Mouse (Mus musculus): Measurements from ENCODE around the gene Iapp.
"Not testable (repeated sequence)": the region's sequence is repeated elsewhere in the genome, so short reads cannot be mapped to it uniquely, and the experiment has no call there.

Iapp gene

GRCm38 (mm10) chr6:142298098-142298497 is at the start of gene Iapp:
Iapp (plus strand) TSS chr6:142298423.
- no peak for DNase-seq (ENCODE audit: low read depth, low spot score)

DNA sequence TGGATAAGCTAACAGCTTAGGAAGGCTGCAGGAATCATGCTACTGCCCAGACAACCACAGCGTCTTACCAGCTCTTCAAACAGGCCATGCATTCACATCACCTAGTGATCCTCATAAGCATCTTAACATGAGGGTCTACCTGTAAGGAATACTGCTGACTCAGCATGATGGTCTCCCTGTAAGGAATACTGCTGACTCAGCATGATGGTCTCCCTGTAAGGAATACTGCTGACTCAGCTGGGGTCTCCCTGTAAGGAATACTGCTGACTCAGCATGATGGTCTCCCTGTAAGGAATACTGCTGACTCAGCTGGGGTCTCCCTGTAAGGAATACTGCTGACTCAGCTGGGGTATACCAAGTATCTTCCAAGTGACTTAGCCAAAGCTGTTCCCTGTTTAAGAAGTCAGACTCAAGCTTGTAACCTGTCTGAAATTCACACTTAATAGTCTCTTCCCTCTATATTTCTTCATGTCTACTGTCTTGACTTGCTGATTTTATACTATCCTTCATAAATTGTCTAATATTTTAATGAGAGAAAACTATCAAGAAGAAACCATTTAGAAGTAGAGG is 47.4 kb upstream of the Iapp start:
- not testable (repeated sequence) for DNase-seq (ENCODE audit: low read depth, low spot score)

GRCm38 (mm10) chr6:142275721-142276442 is 22.3 kb upstream of the Iapp start:
- no peak for DNase-seq (ENCODE audit: low read depth, low spot score)

DNA sequence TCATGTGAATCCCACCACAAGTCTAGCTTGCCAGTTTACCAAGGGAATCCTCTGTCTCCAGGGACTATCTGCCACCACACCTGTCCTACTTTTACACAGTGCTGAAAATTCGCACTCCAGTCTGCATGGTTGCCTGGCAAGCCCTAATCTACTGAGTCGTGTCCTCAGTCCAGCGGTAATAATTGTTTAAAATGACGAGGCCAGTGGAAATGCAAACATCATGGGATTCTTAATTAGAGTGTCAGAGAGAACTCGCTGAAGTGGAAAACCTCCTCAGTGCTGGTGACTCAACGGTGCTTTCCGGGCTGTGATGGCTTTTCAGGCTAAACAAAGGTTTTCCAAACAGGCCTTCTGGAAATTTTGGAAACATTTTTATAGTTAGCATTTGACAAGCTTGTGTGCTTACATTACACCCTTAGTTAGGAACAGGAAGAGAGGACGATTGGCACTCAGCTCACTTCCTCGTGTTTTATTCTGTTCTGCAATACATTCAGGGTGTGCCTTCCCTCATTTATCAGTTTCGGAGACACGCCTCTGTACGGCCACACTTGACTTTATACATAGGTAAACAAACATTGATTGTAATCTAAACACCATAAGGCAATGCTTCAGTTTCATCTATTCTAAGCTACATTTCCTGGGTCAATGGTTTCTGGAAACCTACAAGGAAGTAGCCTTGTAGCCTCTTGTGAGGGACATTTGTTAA is 8.7 kb upstream of the Iapp start:
- DNase-seq (ENCODE audit: low read depth, low spot score), result no peak

DNA sequence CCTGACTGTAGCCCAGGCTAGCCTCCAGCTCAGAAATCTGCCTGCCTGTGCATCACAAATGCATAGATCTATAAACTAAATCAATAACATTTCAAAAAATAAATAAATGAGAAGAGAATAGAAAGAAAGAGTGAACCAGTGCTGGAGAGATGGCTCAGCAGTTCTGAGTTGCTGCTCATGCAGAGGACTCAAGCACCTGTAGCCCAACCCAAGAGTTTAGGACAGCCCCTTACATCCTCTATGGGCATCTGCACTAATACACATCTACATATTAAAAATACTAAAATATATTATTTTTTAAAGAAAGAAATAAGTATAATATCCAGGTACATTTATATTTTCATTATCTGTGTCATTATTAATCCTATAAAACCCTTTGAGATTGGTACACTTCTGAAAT is 6.9 kb downstream of the Iapp start:
- no peak for DNase-seq (ENCODE audit: low read depth, low spot score)

GRCm38 (mm10) chr6:142314285-142314684 is 16.1 kb downstream of the Iapp start:
- no peak for DNase-seq (ENCODE audit: low read depth, low spot score)

GRCm38 (mm10) chr6:142317106-142317505 is 18.9 kb downstream of the Iapp start:
- no peak for DNase-seq (ENCODE audit: low read depth, low spot score)

DNA sequence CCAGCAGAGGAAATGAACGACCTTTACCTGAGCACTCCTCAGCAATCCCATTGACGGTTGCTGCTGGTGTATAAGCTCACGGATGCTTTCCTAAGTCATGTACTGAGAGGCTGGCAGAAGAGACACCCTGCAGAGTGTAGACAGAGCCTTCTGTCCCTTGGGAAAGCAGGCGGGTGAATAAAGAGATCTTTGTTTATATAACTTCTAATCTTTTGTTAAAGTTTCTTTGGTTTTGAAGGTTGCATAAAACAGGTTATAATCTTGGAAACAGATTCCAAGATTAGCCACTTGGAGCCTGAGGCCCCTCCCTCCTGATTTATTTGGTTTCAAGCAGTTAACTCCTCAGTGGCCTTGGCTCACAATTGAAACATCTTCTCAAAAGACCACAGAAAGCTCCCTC is 24.7 kb downstream of the Iapp start, which contains the start of gene Slco1a5:
Gene Slco1a5 (minus strand): TSS at position 101 of the 400 bp plus-strand sequence.
- no peak for DNase-seq (ENCODE audit: low read depth, low spot score)

DNA sequence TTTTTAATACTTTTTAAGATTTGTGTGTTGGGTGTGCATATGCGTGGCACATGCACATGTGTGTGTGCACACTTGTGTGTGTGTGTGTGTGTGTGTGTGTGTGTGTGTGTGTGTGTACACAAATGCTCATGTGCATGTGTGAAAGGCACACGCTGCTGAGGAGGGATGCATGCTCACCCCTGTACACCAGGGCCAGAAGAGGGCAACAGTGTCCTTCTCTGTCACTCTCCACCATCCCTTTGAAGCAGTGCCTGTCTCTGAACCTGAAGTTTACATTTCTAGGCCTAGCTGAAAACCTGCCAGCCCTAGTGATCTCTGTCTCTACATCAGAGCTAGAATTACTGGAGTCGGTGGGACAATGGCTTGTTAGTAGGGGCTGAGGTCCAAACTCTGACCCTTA is 28.4 kb downstream of the Iapp start:
- DNase-seq (ENCODE audit: low read depth, low spot score), result no peak

- DNase-seq (ENCODE audit: low read depth, low spot score), result no peak
Measured at GRCm38 (mm10) chr6:142329201-142329600, 31.0 kb downstream of the Iapp start.

GRCm38 (mm10) chr6:142338961-142339360 is 40.7 kb downstream of the Iapp start:
- no peak for DNase-seq (ENCODE audit: low read depth, low spot score)

DNA sequence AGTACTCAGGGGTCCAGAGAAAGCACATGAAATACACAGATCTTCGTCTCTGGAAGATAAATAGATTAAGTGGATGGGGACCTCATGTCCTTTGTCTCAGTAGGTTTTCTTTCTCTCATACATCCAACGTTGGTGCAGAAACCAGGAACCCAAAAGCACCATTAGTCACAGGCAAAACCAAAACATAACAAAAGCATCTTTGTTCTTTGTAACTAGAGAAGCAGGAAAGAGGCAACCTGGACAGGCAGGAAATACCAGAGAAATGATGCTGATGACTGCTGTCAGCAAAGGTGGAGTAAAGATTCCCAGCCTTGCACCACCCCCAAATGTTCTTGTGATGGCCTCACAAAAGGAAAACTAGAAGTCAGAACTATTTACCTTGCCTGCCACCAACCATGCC is 41.4 kb downstream of the Iapp start:
- no peak for DNase-seq (ENCODE audit: low read depth, low spot score)

DNA sequence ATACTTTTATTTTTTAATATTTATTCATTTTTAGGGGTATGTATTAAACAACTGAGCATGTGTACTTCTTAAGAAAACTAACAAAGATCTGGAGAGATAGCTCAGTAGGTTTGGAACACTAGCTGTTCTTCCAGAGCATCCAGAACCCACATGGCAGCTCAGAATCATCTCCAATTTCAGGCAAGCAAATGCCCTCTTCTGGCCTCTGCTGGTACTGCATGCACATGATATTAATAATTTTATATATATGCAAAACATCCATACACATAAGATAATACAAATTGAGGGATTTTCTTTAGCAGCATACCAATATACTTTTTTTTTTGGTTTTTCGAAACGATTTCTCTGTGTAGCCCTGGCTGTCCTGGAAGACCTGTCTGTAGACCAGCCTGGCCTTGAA is 45.3 kb downstream of the Iapp start:
- DNase-seq (ENCODE audit: low read depth, low spot score), result peak; percentile 43

DNA sequence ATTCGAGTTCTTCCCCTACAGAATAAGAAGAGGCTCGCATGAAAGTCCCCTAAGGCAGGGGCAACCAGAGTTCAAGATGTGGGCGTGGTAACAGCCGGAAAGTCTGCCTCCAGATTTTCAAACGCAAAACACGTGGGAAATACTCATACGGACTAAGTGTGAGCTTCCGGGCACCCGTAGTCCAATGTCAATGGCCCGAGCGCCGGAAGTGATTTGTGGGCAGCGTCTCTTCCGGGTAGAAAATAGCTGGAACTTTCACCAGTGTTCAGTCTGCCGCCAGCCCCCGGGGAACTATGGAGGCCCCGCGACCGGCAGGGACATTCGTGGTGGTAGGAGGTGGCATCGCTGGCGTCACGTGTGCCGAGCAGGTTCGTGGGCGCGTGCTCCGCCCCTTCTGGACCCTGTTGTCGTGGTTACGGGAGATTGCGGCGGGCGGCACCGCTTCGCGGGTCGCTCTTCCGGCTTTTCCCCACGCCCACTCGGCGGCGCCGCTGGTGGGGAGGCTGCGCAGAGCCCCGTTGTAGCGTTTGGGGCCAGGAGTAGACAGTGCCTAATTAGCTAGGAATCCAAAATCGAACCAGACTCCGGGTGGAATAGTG is 47.3 kb downstream of the Iapp start, which contains the start of gene Pyroxd1:
Gene Pyroxd1 (plus strand): TSS at position 215 of the 599 bp plus-strand sequence.
- DNase-seq (ENCODE audit: low read depth, low spot score), result peak; percentile 89

DNA sequence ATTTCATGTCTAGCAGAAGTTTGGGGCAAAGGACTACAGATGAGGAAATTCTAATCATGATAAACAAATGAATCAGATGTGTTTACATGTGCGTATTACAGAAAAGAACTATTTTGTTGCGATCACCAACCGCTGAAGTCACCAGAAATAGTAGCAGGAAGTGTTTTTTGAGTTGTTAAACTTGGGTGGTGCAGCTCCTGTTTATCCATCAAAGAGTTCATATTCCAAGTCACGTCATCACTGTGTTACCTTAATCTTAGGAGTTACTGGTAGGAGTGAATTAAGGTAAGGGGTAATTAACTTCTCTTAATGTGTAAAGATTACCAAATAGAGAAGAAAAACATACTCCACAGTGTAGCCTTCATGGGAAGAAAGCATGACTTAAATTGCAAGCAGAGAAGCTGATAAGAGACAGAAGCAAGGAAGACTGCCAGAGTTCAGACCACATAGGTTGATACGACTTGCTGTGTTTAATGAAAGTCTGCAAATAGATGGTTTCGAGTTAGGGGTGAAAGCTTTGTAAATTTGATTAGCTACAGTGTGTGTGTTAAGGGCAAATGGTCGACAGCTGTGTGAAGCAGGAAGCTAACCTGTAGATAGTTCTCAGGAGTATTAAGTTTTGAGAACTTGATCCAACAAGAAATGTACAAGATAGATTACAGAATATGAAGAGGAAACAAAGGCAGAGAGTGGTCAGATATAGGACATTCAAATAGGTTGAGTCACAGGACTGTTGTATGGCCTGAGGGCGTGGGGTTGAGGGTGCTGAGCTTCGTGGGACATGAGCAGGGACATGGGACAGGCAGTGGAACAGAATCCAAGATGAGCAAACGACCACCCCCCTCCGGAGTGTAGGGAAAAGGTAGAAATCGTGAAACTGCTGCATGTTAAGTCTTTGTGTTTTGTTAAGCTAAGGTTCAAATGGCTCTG is 48.2 kb downstream of the Iapp start:
- no peak for DNase-seq (ENCODE audit: low read depth, low spot score)

- no peak for DNase-seq (ENCODE audit: low read depth, low spot score)
Measured at GRCm38 (mm10) chr6:142347431-142348385, 49.5 kb downstream of the Iapp start.

GRCm38 (mm10) chr6:142352099-142352498 is 53.9 kb downstream of the Iapp start:
- not testable (repeated sequence) for DNase-seq (ENCODE audit: low read depth, low spot score)
